Mouse (Mus musculus) cerebellum, adult 11 months (tissue): ENCODE data around the gene Otud3.
"Not testable (repeated sequence)": the region's sequence is repeated elsewhere in the genome, so short reads cannot be mapped to it uniquely, and the experiment has no call there.

Source experiments
- DNase-seq: peaks from one replicate; pipeline ENCODE4 v3.0.0; 2022

Gene Otud3

DNA sequence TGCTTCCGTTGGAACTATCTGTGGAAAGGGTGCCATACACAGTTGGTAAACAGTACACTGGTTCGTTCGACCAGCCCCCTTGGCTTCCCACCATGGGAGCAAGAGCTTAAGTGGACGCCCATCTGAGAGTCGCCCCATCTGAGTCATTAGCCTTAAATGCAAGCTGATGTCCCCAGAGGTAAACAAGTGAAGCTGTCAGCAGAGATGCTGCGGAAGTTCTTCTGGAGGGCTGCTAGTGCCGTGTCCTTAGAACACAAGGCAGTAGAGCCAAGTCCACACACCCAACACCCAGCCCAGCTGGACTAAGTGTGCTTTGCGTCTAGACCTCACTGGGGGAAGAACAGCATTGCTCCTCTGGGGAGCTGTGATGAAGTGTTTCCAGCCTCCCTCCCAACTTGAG lies 24.1 kb downstream of the Otud3 start:
- no peak for DNase-seq

DNA sequence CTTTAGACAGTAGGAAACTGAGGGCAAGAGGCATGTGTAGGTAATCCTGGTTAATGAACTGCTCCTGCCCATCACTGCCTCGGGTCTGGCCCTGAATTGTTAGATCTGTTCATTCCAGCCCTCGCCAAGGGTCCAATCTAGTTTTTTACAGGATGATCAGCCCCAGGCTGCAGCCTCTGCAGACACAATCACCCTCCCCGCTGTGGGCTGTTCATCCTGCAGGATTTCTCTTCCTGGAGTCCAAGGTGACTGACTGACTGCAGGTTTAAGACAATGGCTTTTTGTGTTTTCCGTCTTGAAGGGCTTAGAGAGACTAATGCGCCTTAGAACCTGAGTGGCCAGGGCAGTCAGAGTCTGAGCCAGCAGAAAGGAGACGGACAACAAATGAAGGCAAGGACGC lies 24.6 kb downstream of the Otud3 start:
- no peak for DNase-seq

GRCm38 (mm10) chr4:138884261-138884660 lies 29.5 kb downstream of the Otud3 start:
- peak; percentile 63 for DNase-seq

- no peak for DNase-seq
Observed at GRCm38 (mm10) chr4:138882179-138882578, 31.6 kb downstream of the Otud3 start.

DNA sequence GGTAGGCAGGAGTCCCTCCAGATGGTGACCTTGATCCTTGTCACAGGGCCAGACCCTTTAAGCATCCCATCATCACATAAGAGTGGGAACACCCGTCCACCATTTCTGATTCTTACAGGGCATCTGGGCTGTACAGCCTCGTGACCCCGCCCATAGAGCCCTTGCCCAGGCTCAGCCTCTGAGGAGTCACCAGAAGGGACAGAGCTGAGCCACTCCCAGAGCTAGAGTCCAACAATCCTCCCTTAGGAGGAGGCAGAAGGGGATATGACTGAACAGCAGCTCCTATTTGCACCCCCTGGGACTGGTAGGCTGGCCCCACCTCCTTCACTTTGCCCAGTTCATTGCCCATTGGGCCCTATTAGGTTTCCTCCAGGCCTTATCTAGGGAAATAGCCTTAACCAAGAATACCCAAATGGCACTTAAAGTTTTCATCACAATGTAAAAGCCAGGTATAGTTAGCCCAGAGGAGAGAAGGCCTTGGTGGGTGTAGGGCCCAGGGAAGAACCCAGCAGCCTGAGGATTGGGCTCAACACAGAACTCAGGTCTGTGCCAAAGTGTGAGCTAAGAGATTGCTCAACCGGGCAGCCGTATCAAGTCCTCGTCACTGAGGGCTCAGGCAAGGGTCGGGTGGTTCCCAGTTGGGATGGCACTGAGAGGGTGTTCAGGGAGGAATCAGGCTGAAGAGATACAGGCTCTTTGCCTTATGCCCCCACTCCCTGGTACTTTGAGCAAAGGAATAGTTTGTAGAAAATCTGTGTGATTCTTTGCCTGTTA lies 32.7 kb downstream of the Otud3 start:
- DNase-seq = no peak

GRCm38 (mm10) chr4:138879808-138880207 lies 33.9 kb downstream of the Otud3 start:
- DNase-seq = no peak

- DNase-seq = no peak
Observed at GRCm38 (mm10) chr4:138878783-138879182, 35.0 kb downstream of the Otud3 start.

DNA sequence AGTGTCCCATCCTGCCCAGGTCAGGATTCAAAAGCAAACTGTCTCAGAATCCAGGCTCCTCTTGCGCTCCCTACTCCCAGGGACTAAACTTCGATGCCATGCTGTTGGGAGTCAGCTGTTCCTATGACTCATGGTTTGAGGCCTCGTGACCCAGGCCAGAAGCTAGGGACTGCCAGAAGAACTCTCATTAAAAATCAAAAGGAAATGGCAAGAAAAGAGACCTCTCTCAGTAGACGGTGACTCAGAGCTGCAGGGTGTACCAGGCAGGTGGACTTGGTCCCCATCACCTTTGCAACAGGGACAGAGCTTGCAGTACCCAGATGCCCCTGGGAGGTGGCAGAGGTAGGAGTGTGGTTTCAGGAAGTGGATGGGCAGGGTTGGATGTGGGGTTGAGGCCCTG lies 36.0 kb downstream of the Otud3 start, which contains the start of gene Pla2g2e:
Gene Pla2g2e (plus strand): TSS at position 212 of the 400 bp plus-strand sequence.
- no peak for DNase-seq

DNA sequence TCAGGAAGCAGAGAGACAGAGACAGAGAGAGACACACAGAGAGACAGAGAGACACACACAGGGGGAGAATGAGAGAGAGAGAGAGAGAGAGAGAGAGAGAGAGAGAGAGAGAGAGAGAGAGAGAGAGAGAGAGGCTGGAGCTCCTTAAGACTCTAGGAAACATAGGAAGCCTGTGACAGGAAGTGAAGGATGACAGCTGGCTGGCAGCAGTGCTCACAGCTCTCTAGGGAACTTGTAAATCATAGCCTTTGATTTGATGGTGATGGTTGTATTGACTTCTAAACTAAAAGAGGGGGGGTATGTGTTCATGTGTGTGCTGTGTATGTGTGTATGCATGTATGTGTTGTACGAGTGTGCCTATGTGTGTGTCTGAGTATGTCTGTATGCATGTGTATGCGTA lies 37.8 kb downstream of the Otud3 start:
- DNase-seq = no peak

- not testable (repeated sequence) for DNase-seq
Observed at GRCm38 (mm10) chr4:138875275-138875674, 38.5 kb downstream of the Otud3 start.

GRCm38 (mm10) chr4:138873864-138874263 lies 39.9 kb downstream of the Otud3 start, which contains the start of gene Gm13030:
Gm13030 (minus strand) TSS chr4:138873964.
- DNase-seq = no peak

- no peak for DNase-seq
Observed at GRCm38 (mm10) chr4:138868666-138869065, 45.1 kb downstream of the Otud3 start.

- DNase-seq = peak; percentile 51
Observed at GRCm38 (mm10) chr4:138866413-138866812, 47.3 kb downstream of the Otud3 start.

DNA sequence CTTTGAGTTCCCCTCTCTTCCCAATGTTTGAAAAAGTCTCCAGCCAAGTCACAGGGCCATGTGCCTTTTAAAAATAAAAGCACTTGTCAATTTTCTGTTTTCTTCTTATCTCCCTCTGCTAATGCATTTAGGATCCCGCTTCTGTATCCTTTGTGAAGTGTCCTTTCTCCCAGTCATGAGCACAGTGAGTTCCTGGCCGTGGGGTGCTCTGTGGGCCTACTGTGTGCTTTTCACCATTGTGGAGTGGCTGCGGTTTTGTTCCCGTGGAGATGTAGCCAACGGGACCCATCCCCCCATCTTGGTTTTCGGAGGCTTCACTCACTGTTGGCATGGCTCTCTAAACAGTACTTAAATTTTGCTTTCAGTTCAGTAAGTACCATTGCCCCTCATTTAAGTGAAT lies 47.8 kb downstream of the Otud3 start:
- no peak for DNase-seq

GRCm38 (mm10) chr4:138865092-138865491 lies 48.7 kb downstream of the Otud3 start:
- no peak for DNase-seq

- no peak for DNase-seq
Observed at GRCm38 (mm10) chr4:138863344-138863998, 50.3 kb downstream of the Otud3 start, which contains the start of gene Pla2g5. Pla2g5 (minus strand) TSS chr4:138863482.

- DNase-seq = peak; percentile 85
Observed at GRCm38 (mm10) chr4:138859728-138860127, 54.0 kb downstream of the Otud3 start.

DNA sequence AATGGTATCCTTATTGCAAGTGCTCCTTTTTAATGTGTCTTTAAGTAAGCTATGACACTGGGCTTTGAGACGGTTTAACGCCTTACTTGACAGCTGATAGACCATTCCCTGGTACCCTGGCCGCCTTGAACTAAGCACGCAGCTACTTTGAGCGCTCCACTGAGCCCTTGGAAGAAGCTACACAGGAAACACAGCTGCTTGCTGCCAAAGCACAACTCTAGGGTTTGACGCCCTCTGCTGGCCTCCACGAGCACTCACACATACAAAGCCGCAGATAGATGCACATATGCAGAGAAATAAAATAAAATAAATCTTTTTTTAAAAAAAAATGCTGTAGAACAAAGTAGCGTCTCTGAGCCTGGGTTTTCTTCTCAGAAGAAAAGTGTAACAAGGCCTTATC lies 54.5 kb downstream of the Otud3 start:
- DNase-seq = peak; percentile 22

GRCm38 (mm10) chr4:138858446-138858845 lies 55.3 kb downstream of the Otud3 start:
- no peak for DNase-seq

GRCm38 (mm10) chr4:138857576-138857975 lies 56.2 kb downstream of the Otud3 start:
- no peak for DNase-seq

- DNase-seq = peak; percentile 44
Observed at GRCm38 (mm10) chr4:138856491-138856890, 57.3 kb downstream of the Otud3 start.

DNA sequence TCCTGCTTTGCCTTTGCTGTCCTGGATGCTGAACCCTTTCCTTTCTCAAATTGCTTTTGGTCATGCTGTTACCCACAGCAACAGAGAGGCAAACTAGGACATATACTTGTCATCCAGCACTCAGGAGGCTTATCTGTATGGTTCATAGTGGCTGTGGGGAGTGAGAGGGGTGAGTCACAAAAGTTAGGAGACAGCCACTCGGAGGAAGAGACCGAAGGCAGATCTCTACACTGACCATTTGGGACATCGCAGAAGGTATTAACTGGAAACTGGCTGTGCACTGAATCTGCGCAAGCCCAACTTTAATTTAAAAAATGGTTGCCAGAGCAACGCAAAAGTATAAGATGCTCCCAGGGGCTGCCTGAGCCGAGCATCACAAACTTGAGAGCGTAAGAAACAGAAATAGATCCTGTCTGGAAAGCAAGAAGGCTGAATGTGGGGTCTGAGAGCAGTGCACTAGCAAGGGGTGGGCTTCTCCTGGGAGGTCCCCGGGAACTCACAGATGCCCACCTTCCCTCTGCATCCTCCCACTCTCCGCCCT lies 58.6 kb downstream of the Otud3 start:
- DNase-seq = no peak

DNA sequence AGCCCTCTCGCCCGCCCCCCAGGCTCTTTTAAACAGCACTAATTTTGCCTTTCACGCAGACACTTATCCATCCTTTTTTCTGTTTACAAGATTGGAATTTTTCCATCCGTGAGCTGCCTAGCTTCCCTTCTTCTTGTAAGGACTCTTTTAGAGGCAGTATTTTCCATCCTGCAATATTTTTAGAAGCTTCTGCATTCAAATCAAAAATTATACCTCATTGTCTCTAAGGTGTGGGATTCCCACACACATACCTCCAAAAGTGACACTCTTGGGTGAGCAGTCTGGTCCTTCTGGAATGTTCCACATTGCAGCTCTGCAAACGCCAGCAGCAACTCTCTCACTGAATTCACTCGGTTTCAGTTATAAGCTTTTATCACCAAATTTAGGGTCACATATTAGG lies 60.8 kb downstream of the Otud3 start:
- no peak for DNase-seq

- DNase-seq = peak; percentile 69
Observed at GRCm38 (mm10) chr4:138851463-138851862, 62.3 kb downstream of the Otud3 start.
